Mouse (Mus musculus) inflammation-experienced regulatory T-cells, adult 6 months (primary cell): ENCODE measurements around the gene Slc25a31. TPM values are rescaled to one million over a fixed set of nuclear protein-coding genes. Genes with fewer than 3 reads are reported as not detected.

Source experiments
- ATAC-seq: one replicate; pipeline ENCODE4 v1.8.0; 2017
- polyA plus RNA-seq, 3 experiments: library from polyadenylated mRNA; unstranded; fragments of 100-300 nt; shearing (Covaris generic); gene quantifications; one replicate each; pipeline ENCODE4 v1.2.1; 2017

Gene Slc25a31
- not detected for polyA plus RNA-seq

DNA sequence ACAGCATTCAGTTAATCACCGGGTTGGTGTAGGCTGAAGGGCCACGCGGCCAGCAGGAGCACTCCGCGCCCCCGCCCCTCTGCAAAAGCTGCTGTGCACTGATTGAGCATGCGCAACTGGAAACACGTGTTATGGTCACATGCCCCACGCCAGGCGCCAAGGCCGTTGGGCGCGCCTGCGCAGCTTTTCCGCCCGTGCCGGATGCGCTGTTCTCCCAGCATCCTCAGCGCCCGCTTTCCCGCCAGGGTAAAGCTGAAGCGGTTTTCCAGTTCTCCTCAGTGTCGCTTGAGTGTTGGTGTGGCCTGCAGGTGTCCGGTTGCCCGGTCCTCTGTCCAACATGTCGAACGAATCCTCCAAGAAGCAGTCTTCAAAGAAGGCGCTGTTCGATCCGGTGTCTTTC lies at the start of gene Slc25a31:
Gene Slc25a31, plus strand, starts transcription at position 201 of the 400 bp plus-strand sequence.
- no peak for ATAC-seq

DNA sequence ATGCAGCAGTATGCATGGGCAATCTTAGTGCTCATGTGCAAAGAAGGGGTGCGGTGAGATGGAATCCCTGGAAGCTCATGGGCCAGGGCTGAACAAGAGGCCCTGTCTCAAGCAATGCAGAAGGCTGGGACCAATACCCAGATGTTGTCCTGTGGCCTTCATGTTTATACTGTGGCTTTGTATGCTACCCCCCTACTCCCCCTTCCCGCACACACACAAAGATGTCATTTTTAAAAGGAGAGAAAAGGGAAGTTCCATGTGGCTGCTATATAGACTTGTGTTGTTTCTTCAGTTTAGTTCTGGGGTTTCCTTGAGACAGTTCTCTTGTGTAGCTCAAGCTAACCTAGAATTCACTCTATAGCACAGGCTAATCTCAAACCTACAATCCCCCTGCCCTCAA lies 48.4 kb upstream of the Slc25a31 start:
- no peak for ATAC-seq

DNA sequence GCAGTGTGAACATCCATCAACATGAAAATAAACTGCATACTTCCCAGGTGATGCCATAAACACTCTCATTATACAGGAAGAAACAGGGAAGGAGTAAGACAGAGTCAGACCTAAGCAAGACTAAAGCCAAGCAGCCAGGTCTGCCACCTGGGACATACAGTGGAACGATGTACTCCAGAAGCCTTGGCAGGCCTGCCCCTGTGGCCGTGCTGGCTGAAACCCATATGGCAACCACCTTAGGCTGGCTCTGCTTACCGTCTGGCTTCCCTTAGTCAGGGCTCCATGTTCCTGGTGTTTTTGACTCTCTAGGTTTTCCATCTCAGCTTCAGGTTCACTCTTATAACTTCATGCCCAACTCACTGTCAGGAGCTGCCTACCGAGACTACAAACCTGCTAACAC lies 42.5 kb upstream of the Slc25a31 start:
- ATAC-seq = no peak

DNA sequence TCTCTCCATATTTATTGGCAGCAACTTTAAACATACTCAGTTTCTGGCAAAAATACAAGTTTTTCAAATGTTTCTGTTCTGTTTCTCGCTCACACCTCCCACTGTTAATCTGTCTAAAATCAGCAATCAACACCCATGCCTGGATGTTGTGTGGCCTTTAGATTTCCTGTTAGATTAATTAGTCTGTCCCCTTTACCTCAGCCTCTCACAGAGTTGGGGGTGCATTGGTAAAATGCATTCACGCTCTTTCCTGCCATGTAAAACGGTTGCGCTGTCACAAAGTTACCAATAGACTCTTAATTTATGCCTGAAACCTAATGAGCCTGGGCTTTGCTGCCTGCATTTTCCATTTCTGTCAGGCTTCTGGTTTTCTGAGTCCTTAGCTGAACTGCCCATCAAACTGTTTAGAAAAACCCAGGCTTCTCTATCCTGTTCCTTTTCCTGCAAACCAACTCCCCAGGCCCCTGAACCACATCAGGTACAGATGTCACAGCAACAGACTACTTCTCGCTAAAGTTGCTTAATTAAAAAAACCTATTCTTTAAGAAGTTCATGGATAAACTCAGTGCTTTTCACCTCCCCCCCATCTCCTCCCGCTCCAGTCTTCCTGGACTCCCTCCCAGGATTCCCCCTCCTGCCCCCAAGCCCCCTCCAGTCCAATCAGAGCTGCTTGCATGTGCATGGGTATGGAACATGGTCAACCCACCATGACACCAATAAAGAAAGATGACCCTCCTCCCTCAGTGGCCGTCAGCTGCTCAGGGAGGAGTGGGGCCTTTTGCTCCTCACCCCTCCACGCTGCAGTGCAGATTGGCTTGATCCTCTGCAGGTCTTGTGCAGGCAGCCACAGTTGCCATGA lies 41.6 kb upstream of the Slc25a31 start:
- no peak for ATAC-seq

DNA sequence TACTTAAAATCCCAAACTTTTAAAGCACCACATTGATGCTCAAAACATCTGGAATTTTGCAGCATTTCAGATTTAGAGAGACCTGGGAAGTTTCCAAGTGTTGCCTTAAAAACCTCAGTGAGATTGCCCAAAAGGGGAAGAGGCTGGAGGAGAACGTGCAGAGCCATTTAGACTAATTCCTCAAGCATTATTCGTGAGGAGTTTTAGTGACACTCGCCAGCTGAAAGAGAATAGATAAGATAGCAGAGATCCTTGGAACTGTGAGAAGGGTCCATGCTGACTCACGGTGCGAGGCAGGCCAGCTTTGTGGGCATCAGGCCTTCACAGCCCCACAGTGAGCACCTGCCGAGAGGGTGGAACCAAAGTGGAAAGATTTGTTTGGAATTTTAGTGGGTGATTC lies 39.8 kb upstream of the Slc25a31 start:
- no peak for ATAC-seq

DNA sequence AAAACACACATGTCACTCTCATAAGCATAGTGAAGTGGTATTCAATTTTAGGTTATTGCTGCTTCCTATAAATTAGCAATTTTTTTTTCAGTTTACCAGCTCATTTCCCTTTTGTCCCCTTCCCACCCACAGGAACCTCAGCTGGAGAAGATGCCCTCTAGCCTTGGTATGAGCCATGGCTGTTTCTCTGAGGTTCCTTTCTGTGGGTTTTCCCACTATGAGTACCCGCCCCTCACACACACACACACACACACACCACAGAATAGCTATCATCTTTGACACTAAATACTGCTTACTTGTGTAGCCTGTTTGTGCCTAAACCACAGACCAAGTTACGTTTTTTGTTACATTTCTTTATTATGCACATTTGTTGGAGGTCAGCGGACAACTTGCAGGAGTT lies 39.3 kb upstream of the Slc25a31 start:
- ATAC-seq = no peak

DNA sequence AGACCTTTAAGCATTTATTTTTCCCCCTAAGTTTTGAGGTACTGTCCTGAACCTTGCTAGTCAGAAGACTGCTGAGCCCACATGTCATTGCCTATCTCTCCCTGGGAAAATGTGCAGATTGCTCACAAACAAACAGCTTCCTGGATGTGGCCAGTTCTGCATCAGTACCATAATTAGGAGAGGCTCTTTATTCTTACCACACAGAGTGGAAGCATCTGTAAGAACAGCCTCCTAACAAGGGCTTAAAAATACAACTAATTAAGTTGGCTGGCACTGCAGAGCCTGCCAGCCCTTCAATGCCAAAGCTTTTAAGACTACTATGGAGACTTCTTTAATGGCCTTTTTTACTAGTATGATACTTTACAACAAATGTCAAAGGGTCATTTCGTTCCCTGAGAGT lies 35.1 kb upstream of the Slc25a31 start:
- ATAC-seq = no peak

DNA sequence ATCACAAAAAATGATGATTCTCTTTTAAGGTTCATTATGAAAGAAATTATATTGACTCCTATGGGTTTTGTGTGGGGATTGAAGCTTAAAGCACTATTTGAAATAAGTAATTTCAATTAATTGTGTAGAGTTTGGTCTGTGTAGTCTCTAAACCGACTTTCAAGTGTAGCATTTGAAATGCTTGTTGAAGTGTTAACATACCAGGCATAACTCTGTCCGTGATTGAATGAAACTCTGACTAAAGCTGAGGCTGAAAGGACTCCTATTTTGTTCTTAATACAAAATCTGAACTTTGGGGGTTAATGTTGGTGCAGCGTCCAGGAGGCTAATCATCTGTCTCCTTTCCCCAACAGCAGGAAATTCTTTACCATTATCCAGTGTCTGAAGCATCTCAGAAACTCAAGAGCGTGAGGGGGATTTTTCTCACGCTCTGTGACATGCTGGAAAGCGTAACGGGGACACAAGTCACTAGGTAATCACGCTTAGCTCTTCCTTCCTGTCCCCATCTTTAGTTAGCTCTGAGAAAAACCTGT lies 33.7 kb upstream of the Slc25a31 start:
- ATAC-seq = no peak

DNA sequence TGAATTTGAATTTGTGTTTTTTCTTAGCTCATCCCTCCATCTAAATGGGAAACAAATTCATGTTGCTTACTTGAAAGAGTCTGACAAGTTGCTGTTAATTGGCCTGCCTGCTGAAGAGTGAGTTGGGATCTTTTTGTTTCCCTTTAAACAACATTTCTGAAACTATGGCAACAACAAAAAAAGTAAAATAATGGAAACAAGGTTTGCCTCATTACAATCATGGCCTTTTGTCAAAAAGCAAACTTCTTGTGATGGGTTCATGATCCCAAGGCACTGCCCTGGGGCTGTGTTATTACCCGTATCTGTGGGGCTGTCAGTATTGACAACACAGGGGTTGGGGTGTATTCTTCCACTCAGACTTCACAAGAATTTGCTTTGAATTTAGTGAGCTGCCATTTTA lies 29.8 kb upstream of the Slc25a31 start:
- no peak for ATAC-seq

DNA sequence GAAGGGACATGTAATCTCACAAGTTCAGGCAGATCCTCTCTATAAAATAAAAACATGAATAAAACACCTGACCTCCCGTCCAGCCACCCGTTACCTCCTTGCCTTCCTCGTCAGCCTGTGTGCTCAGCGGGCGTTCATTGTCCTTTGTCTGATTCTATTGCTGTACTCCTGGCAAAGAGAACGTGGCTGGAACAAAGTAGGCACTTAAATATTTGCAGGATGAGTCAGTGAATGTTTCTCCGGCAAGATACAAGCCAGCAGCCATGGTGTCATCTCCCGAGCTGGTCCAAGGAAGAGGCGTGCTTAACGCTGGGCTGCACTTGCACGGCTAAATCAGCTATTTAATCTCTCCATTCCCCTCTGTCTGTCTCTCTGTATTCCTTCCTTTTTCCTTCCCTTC lies 26.3 kb upstream of the Slc25a31 start:
- ATAC-seq = no peak

DNA sequence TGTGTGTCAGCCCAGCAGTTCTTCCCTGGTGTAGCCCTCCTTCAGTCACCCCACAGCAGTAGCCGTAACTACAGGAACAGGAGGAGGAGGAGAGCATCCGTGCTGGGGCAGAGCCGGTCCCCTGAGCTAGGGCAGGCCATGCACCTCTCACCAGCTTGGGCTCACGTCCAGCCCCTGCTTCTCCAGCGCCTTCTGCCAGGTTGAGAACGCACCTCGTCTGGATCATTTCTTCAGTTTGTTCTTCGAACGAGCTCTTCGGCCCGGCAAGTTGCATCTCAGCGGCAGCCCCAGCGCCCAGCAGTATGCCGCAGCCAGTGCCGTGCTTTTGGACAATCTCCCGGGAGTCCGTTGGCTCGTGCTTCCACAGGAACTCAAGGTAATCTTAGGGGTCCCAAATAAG lies 25.5 kb upstream of the Slc25a31 start:
- ATAC-seq = no peak

DNA sequence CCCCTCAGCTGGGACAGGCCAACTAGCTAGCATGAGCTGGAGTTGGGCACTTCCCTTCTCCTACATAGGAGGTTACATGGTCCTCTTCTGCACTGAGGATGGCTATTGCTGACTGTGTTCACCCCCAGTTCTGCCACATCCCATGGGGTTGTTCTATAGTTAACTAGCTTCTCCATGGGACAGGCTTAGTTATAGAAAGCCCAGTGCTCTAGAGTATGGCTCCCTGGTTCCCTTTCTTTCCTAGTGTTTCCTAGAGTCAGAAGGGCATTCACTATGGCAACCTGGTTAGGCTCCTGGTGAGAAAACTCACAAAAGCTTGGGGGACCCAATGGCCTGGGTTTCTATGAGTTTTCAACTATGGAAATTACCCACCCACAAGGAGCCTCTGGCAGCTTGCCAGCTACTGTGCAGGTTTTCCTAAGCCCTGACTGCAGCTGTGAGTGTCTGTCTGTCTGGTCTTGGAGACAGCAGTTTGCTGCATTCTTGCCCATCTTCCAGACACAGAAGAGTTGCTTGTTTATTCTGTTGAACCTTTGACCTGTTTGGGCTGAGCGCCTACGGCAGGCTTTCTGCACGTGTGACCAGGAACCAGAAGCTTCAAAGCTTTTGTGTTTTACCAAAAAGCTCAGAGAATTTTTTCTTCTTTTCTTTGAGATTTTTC lies 22.7 kb upstream of the Slc25a31 start:
- ATAC-seq = no peak

DNA sequence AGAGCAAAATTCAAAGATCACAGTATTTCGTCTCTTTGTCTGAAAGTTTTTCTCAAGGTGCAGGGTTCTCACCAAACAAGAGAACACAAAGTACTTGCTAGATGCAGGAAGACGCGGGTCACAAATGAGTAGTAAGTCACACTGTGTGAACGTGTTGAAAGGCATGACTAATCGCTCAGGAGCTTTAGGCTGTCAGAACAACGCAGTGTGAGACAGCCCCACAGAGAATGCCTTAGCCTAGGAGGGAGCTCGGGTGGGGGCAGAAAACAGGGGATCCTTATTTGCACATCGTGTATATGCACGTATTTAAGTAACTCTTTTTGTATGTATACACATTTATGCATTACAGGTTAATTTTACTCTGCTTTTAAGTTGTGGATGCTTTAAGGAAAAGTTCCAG lies 21.8 kb upstream of the Slc25a31 start:
- ATAC-seq = no peak

DNA sequence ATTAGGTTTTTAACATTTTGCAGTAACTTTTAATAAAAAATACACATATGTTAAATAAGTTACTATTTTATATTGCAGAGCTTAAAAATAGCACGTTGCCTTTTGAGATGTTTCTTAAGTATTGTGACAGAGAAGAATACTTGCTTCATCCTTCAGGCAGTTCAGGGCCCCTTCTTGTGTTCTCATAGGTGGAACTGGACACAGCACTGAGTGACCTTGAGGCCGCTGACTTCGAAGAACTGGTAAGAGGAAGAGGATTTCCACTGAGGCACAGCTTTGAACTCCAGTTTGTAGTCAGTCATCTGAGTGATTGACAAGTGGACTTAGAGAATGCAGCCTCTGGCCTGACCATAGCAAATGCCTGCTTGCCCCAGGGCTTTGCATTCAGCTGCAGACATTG lies 21.1 kb upstream of the Slc25a31 start:
- ATAC-seq = no peak

DNA sequence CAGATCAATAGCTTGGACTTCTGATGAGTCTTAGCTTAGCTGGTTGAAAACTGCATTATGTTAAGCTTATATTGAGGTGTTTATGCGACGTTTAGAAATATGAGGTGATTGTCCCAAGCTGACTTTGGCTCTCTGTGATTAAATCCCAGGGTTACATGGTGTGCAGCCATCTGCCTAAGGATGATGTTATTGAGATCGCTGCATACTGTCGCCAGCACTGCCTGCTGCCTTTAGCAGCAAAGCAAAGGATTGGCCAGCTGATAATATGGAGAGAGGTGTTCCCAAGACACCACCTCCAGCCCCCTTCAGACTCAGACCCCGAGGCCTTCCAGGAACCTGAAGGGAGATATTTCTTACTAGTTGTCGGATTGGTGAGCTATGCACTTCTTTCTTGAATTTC lies 17.1 kb upstream of the Slc25a31 start:
- no peak for ATAC-seq

DNA sequence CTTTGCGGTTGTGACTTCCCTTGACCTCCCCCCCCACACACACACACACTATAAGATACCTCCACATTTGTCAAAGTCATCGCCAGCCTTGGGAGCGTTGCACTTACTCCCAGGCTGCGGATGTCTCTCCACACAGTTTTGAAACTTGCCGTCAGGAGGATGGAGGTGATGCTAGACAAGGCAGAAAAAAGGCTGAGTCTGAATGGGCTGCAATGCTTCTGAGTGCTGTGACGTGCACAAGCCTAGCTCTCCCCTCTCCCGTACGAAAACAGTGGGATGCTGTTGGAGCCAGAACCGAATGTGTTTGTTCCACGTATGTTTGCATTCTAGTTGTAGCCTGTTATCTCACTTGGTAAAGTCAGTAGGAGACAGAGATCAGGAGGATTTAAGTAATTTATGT lies 15.2 kb upstream of the Slc25a31 start:
- ATAC-seq = no peak

DNA sequence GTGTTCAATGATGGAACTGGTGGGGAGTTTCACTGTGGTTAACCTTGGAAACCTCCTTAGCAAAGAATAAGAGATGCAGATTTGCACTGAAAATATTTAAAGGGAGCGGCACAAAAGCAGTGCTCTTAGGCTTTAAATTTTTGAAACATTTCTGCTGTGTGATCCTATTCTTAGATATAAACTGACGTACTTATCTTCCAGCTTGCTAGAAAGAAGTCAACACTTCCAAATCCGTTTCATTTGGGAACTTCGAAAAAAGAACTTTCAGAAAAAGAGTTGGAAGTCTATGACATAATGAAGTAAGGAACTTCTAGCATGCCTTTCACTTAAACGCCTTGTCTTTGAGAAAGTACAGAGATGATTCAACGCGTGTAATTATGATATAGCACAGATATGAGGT lies 14.7 kb upstream of the Slc25a31 start:
- no peak for ATAC-seq

DNA sequence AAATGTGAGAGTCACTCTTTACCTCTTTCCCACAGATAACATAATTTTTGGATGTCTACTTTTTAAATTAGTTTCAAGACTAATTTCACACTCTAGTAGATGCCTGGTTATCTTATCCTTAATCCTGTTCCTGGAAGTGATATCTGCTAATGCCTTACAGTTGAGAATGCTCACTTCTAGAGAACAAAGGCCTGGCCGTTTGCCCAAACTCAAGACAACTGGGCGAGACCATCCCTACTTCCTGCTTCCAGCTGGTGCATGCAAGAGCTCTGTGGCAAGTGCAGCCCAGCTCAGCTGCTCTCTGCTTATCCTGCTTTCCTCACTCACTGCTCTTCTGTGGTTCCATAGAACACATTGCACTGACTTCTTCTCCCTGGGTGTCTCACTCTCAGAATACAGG lies 14.2 kb upstream of the Slc25a31 start:
- ATAC-seq = no peak

DNA sequence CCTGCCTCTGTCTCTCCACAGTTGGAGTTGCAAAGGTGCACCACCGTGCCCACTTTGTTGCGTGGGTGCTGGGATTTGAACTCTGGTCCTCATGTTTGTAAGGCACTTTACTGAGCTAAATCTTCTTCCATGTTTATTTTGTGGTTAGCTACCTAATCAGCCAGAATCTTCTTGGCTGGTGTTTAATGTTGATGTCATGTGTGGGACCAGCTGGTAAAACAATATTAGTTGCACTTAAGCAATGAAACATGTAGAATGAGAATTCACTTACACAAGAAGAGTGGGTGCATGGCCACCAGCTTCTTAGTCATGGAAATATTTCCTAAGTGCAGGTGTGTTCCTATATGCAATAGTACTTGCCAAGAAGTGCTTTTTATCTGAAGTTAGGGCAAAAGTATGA lies 13.5 kb upstream of the Slc25a31 start:
- ATAC-seq = no peak

DNA sequence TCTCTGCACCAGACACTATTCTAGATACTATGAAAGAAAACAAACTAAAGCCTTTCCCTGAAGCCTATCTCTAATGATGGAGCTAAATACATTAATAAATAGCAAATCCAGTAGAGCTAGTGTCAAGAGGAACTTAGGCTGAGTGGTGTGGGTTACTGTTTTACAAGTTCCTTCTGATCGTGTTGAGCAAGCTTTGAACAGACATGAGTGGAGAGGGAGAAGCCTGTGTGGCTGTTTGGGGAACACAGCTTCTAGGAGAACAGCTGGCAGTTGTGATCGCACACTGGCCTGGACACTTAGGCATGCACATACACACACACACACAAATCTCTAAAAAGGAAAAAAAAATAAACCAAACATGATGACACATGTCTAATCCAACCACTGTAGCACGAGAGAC lies 9.8 kb upstream of the Slc25a31 start:
- ATAC-seq = no peak

DNA sequence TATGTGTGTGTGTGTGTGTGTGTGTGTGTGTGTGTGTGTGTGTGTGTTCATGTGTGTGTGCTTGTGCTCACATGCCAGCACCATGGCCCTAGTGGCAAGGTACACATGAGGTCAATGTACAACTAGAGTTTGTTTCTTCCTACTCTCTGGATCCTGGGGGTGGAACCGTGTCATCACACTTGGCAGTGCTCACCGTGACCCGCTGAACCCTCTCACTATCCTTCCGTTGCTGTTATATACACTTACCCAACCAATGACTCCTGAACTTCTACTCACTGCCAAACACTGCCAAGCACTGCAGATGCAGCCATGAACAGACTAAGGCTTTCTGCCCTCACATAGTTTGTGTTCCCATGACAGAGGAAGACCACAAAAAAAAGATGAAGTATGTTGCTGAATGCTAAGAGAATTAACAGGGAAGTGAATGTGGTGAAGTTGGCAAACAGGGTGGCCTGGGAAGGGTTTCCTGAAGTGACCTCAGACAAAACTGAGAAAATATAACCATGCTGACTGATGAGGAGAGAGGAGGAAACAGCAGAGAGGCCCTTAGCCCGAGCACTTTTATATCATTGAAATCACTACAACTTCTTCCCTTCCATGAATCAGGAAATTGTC lies 3.7 kb upstream of the Slc25a31 start:
- no peak for ATAC-seq

DNA sequence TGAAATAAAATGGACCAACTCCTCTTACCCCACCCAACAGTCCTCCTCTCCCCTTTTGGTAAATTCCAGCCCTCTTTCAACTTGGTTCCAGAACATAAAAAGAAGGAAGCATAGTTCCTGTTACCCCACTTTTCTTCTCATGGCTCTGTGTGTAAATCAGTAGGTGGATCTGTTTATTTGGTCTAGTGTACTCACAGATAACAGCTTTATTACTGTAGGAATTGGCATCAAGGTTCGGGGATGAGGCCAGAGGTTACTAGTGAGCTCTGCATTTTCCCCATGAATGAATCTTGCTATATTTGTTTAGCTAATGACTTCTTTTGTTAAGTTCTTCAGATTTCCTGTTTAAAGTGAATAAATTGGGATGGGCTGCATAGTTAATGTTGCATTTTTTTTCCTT lies 7.4 kb downstream of the Slc25a31 start:
- no peak for ATAC-seq

DNA sequence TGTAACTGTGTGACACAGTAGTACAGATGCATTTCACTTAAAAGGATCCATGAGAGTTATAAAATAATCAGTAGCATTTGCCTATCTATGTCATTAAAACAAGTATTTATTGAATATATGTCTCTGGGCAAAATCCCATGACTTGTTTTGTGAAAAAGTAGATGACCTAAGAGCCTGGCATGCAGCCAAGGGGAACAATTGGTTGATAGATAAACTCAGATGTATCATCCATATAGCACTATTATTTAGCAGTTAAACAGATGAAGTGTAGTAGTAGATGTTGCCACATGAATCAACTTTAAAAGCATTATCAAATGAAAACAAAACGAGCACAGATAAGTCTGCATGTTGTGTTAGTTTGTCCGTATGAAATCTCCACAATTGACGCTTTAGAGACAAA lies 10.4 kb downstream of the Slc25a31 start:
- ATAC-seq = no peak
